Mouse (Mus musculus) limb, embryonic 14.5 days (tissue): Measurements from ENCODE around the gene Sacs. TPM values are rescaled to one million over a fixed set of nuclear protein-coding genes. Genes with fewer than 3 reads are reported as not detected.
"Not testable (repeated sequence)": the region's sequence is repeated elsewhere in the genome, so short reads cannot be mapped to it uniquely, and the experiment has no call there.

Source experiments
- ATAC-seq: fragments of 200-750 bp; cut with Nextera tagmentation; 2 replicates; pipeline ENCODE4 v1.8.0; 2017; ENCODE audit warnings: low read depth, moderate number of reproducible peaks, moderate TSS enrichment; ENCODE audit not compliant: low FRiP score
- DNase-seq: peaks from one replicate; pipeline ENCODE4 v3.0.0-alpha.2; 2015; ENCODE audit warnings: low spot score
- H3K27ac ChIP-seq: fragments of 300-500 bp; sonication (generic); replicated peaks from 2 replicates; pipeline ENCODE4 v1.5.1; 2014; ENCODE audit warnings: low read depth, mild to moderate bottlenecking, low read length, moderate library complexity, mixed read lengths
- H3K27me3 ChIP-seq: fragments of 300-500 bp; sonication (generic); 2 replicates; pipeline ENCODE4 v1.6.1; 2014; ENCODE audit warnings: low read length, mixed read lengths; ENCODE audit not compliant: control insufficient read depth, insufficient read depth
- H3K36me3 ChIP-seq: fragments of 300-500 bp; sonication (generic); 2 replicates; pipeline ENCODE4 v1.6.1; 2014; ENCODE audit warnings: mild to moderate bottlenecking, low read length, moderate library complexity, mixed read lengths; ENCODE audit not compliant: control insufficient read depth, insufficient read depth
- H3K4me1 ChIP-seq: fragments of 300-500 bp; sonication (generic); 2 replicates; pipeline ENCODE4 v1.6.1; 2014; ENCODE audit warnings: antibody characterized with exemption, low read length, mixed read lengths; ENCODE audit not compliant: control insufficient read depth, insufficient read depth
- H3K4me2 ChIP-seq: fragments of 300-500 bp; sonication (generic); replicated peaks from 2 replicates; pipeline ENCODE4 v1.6.1; 2014; ENCODE audit warnings: low read depth, mild to moderate bottlenecking, low read length, moderate library complexity; ENCODE audit not compliant: severe bottlenecking
- H3K4me3 ChIP-seq: fragments of 300-500 bp; sonication (generic); replicated peaks from 2 replicates; pipeline ENCODE4 v1.5.1; 2014; ENCODE audit warnings: low read length
- H3K9ac ChIP-seq: fragments of 300-500 bp; sonication (generic); 2 replicates; pipeline ENCODE4 v1.6.1; 2014; ENCODE audit warnings: mild to moderate bottlenecking, low read depth, low read length, moderate library complexity; ENCODE audit not compliant: severe bottlenecking
- H3K9me3 ChIP-seq: fragments of 300-500 bp; sonication (generic); 2 replicates; pipeline ENCODE4 v1.6.1; 2016; ENCODE audit warnings: low read length; ENCODE audit not compliant: control insufficient read depth
- POLR2A ChIP-seq: fragments of 200-500 bp; IDR thresholded peaks from 2 replicates; pipeline ENCODE4 v1.8.0; 2012; ENCODE audit warnings: inconsistent platforms, mild to moderate bottlenecking, moderate library complexity, borderline replicate concordance; ENCODE audit not compliant: insufficient read depth, insufficient read length; ENCODE audit errors: extremely low read depth
- WGBS: fragments of 180-500 bp; shearing (Covaris S2); extraction: QIAGEN DNeasy Blood & Tissue Kit; methylation state at CpG from one replicate; pipeline ENCODE4 v1.1.7; 2014; 5-methylcytosine and 5-hydroxymethylcytosine counted together
- polyA plus RNA-seq, 2 experiments: library from polyadenylated mRNA; depleted of rRNA in 1 of 2; stranded (reverse) in 1 of 2; unstranded in 1 of 2; fragments of >200 nt; fragmentation: Nextera tagmentation in 1 of 2; extraction: Ambion mirVana in 1 of 2; gene quantifications; 2 replicates each; pipeline versions ENCODE4 v1.2.1 to v1.2.3; 2012 to 2014

The Sacs gene
- polyA plus RNA-seq, 2 experiments = 3.8 to 4.2 TPM

GRCm38 (mm10) chr14:61106404-61106803, 31.9 kb upstream of the Sacs start:
- H3K36me3 ChIP-seq = no peaks in the 10 kb centered on the region
- TF ChIP-seq POLR2A = no peak
- DNase-seq (no peak), ATAC-seq (no peak)
- no peaks in the 10 kb centered on the region for H3K9me3 ChIP-seq
- no peak overlapping the region for H3K27ac ChIP-seq
- WGBS = 73% methylated on average over 8 of the region's 8 CpGs
- H3K4me2 ChIP-seq = no peak overlapping the region
- no peaks in the 10 kb centered on the region for H3K4me1 ChIP-seq
- H3K4me3 ChIP-seq = no peak overlapping the region
- no peak overlapping the region for H3K9ac ChIP-seq
- no peaks in the 10 kb centered on the region for H3K27me3 ChIP-seq

DNA sequence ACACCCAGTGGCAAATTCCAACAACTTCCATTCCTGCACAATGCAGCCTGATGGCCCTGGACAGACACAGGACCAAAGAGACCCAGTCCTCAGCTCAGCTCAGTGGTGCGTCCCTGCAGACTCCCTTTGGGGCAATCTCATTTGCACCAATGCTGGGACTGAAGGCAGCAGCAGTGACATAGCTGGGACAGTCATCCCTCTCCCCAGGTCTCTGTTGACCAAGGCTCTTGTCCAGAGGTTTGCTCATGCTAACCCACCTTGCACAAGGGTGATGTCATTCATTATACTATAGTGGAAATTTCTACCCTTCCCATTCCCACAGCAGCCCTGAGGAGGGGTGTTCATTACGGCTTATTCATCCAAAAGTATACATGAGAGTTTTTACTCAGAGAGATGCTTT, 29.6 kb upstream of the Sacs start:
- Histone ChIP-seq H3K36me3 (no peaks in the 10 kb centered on the region), H3K9me3 (no peaks in the 10 kb centered on the region), H3K4me3 (no peak overlapping the region), H3K4me1 (no peaks in the 10 kb centered on the region), H3K9ac (no peak overlapping the region), H3K4me2 (no peak overlapping the region), H3K27ac (no peak overlapping the region), H3K27me3 (no peaks in the 10 kb centered on the region)
- WGBS = 76% methylated on average over 2 of the region's 2 CpGs
- ATAC-seq (no peak), DNase-seq (no peak)
- TF ChIP-seq POLR2A = no peak

- Histone ChIP-seq H3K9ac (no peak overlapping the region), H3K4me3 (no peak overlapping the region), H3K4me1 (no peaks in the 10 kb centered on the region), H3K27me3 (no peaks in the 10 kb centered on the region), H3K4me2 (no peak overlapping the region), H3K9me3 (no peaks in the 10 kb centered on the region), H3K27ac (no peak overlapping the region), H3K36me3 (no peaks in the 10 kb centered on the region)
- TF ChIP-seq POLR2A = no peak
- peak; percentile 74 for DNase-seq
- 4% methylated on average over 11 of the region's 11 CpGs for WGBS
- ATAC-seq = no peak; the same call in 1 of the 2 replicates
Measured at GRCm38 (mm10) chr14:61112404-61112803, 25.9 kb upstream of the Sacs start.

- ATAC-seq (no peak), DNase-seq (no peak)
- no peak for TF ChIP-seq POLR2A
- H3K27me3 ChIP-seq = no peaks in the 10 kb centered on the region
- H3K27ac ChIP-seq = no peak overlapping the region
- H3K4me2 ChIP-seq = no peak overlapping the region
- H3K4me1 ChIP-seq = no peaks in the 10 kb centered on the region
- WGBS = 86% methylated on average over 5 of the region's 5 CpGs
- H3K36me3 ChIP-seq = no peaks in the 10 kb centered on the region
- H3K9ac ChIP-seq = no peak overlapping the region
- H3K9me3 ChIP-seq = no peaks in the 10 kb centered on the region
- no peak overlapping the region for H3K4me3 ChIP-seq
Measured at GRCm38 (mm10) chr14:61124755-61125154, 13.5 kb upstream of the Sacs start.

DNA sequence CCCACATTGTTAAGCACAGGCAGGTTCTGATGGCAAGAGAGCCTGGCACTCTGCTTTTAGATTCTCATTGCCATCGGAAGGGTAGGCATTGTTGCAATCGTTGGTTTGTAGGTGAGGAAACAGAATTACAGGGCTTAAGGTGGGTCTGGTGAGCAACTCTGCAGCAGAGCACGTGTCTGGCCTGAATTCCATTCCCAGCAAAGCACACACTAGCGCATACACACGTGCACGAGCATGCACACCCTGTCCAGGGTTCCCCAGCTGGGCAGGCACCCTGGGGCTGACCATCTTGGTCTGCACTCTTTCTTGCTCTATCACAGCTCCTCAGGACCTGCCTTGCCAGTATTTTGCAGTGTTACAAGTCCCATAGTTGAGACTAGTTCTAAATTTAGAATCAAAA, 13.1 kb upstream of the Sacs start:
- Histone ChIP-seq H3K4me3 (no peak overlapping the region), H3K9ac (no peak overlapping the region), H3K4me2 (no peak overlapping the region), H3K4me1 (no peaks in the 10 kb centered on the region), H3K27ac (no peak overlapping the region), H3K9me3 (no peaks in the 10 kb centered on the region), H3K27me3 (no peaks in the 10 kb centered on the region), H3K36me3 (no peaks in the 10 kb centered on the region)
- TF ChIP-seq POLR2A = no peak
- 77% methylated on average over 6 of the region's 6 CpGs for WGBS
- DNase-seq = no peak
- ATAC-seq = no peak

DNA sequence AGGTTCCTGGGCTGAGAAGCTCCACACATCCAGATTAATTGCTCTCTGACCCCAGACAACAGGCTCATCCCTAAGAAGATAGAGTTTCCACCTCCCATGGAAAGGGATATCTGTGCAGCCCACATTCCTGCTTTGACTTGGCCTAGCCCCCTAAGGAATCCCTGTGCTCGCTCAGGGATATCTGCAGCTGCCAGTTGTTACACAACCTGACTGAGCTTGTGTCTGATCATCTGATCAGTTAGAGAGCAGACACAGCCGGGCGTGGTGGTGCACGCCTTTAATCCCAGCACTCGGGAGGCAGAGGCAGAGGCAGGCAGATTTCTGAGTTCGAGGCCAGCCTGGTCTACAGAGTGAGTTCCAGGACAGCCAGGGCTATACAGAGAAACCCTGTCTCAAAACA, 10.9 kb upstream of the Sacs start:
- H3K4me2 ChIP-seq, H3K36me3 ChIP-seq, H3K27ac ChIP-seq, H3K9me3 ChIP-seq, ATAC-seq, H3K9ac ChIP-seq, H3K4me1 ChIP-seq, H3K4me3 ChIP-seq, H3K27me3 ChIP-seq, DNase-seq: not testable (repeated sequence)
- 74% methylated on average over 5 of the region's 6 CpGs for WGBS
